Mouse (Mus musculus): ENCODE results near the gene Frzb. TPM values are rescaled to one million over a fixed set of nuclear protein-coding genes. Genes with fewer than 3 reads are reported as not detected.
A peak's percentile ranks its signal among the peaks of the same experiment; 100 is the strongest.

Gene Frzb
- polyA plus RNA-seq, 1 experiment, result not detected

- H3K4me3 ChIP-seq (ENCODE audit: insufficient read depth, low read length), result peak overlapping the region; percentile 39
- TF ChIP-seq CTCF (IDR thresholded peaks at IDR 0.05; ENCODE audit: low read depth, low read length) (no peak), POLR2A (IDR thresholded peaks at IDR 0.05; ENCODE audit: borderline replicate concordance, low read depth, low read length) (no peak)
- H3K27ac ChIP-seq (ENCODE audit: insufficient read depth, low read depth, low read length), result no peak overlapping the region
Measured at GRCm38 (mm10) chr2:80446308-80447151, 895 bp downstream of the Frzb start.

GRCm38 (mm10) chr2:80445926-80446307 is 1.5 kb downstream of the Frzb start:
- Histone ChIP-seq H3K4me1 (ENCODE audit: control insufficient read depth, insufficient read depth, low read length) (no peaks in the 10 kb centered on the region; the same call in 1 of the 2 replicates), H3K4me3 (ENCODE audit: insufficient read depth, low read length) (no peak overlapping the region), H3K27ac (ENCODE audit: insufficient read depth, low read depth, low read length) (no peak overlapping the region)
- TF ChIP-seq CTCF (IDR thresholded peaks at IDR 0.05; ENCODE audit: low read depth, low read length), result no peak
- no peak for TF ChIP-seq POLR2A (IDR thresholded peaks at IDR 0.05; ENCODE audit: borderline replicate concordance, low read depth, low read length)

More at GRCm38 (mm10) chr2:80446308-80447151, 895 bp downstream of the Frzb start:
- H3K4me1 ChIP-seq (ENCODE audit: control insufficient read depth, insufficient read depth, low read length), result no peaks in the 10 kb centered on the region; the same call in 1 of the 2 replicates

- no peak overlapping the region for H3K27ac ChIP-seq (ENCODE audit: insufficient read depth, low read depth, low read length)
- no peaks in the 10 kb centered on the region; the same call in 1 of the 2 replicates for H3K4me1 ChIP-seq (ENCODE audit: control insufficient read depth, insufficient read depth, low read length)
- no peak for TF ChIP-seq POLR2A (IDR thresholded peaks at IDR 0.05; ENCODE audit: borderline replicate concordance, low read depth, low read length)
- TF ChIP-seq CTCF (IDR thresholded peaks at IDR 0.05; ENCODE audit: low read depth, low read length), result no peak
- no peak overlapping the region for H3K4me3 ChIP-seq (ENCODE audit: insufficient read depth, low read length)
Measured at GRCm38 (mm10) chr2:80445491-80445890, 1.9 kb downstream of the Frzb start.

GRCm38 (mm10) chr2:80444418-80445365 is 2.7 kb downstream of the Frzb start:
- Histone ChIP-seq H3K4me1 (ENCODE audit: control insufficient read depth, insufficient read depth, low read length) (no peaks in the 10 kb centered on the region; the same call in 1 of the 2 replicates), H3K4me3 (ENCODE audit: insufficient read depth, low read length) (no peak overlapping the region), H3K27ac (ENCODE audit: insufficient read depth, low read depth, low read length) (no peak overlapping the region)
- no peak for TF ChIP-seq POLR2A (IDR thresholded peaks at IDR 0.05; ENCODE audit: borderline replicate concordance, low read depth, low read length)
- TF ChIP-seq CTCF (IDR thresholded peaks at IDR 0.05; ENCODE audit: low read depth, low read length), result no peak

GRCm38 (mm10) chr2:80443962-80444361 is 3.5 kb downstream of the Frzb start:
- Histone ChIP-seq H3K4me3 (ENCODE audit: insufficient read depth, low read length) (no peak overlapping the region), H3K4me1 (ENCODE audit: control insufficient read depth, insufficient read depth, low read length) (no peaks in the 10 kb centered on the region; the same call in 1 of the 2 replicates), H3K27ac (ENCODE audit: insufficient read depth, low read depth, low read length) (no peak overlapping the region)
- TF ChIP-seq CTCF (IDR thresholded peaks at IDR 0.05; ENCODE audit: low read depth, low read length) (no peak), POLR2A (IDR thresholded peaks at IDR 0.05; ENCODE audit: borderline replicate concordance, low read depth, low read length) (no peak)

- Histone ChIP-seq H3K27ac (ENCODE audit: insufficient read depth, low read depth, low read length) (no peak overlapping the region), H3K4me1 (ENCODE audit: control insufficient read depth, insufficient read depth, low read length) (no peaks in the 10 kb centered on the region), H3K4me3 (ENCODE audit: insufficient read depth, low read length) (no peak overlapping the region)
- TF ChIP-seq CTCF (IDR thresholded peaks at IDR 0.05; ENCODE audit: low read depth, low read length) (no peak), POLR2A (IDR thresholded peaks at IDR 0.05; ENCODE audit: borderline replicate concordance, low read depth, low read length) (no peak)
Measured at GRCm38 (mm10) chr2:80441386-80441785, 6.0 kb downstream of the Frzb start.

- no peak for TF ChIP-seq CTCF (IDR thresholded peaks at IDR 0.05; ENCODE audit: low read depth, low read length)
- no peak for TF ChIP-seq POLR2A (IDR thresholded peaks at IDR 0.05; ENCODE audit: borderline replicate concordance, low read depth, low read length)
- H3K4me3 ChIP-seq (ENCODE audit: insufficient read depth, low read length), result no peak overlapping the region
- H3K4me1 ChIP-seq (ENCODE audit: control insufficient read depth, insufficient read depth, low read length), result no peaks in the 10 kb centered on the region
- H3K27ac ChIP-seq (ENCODE audit: insufficient read depth, low read depth, low read length), result no peak overlapping the region
Measured at GRCm38 (mm10) chr2:80438854-80439253, 8.6 kb downstream of the Frzb start.

GRCm38 (mm10) chr2:80437401-80437800 is 10.0 kb downstream of the Frzb start:
- TF ChIP-seq CTCF (IDR thresholded peaks at IDR 0.05; ENCODE audit: low read depth, low read length) (no peak), POLR2A (IDR thresholded peaks at IDR 0.05; ENCODE audit: borderline replicate concordance, low read depth, low read length) (no peak)
- H3K4me3 ChIP-seq (ENCODE audit: insufficient read depth, low read length), result no peak overlapping the region
- no peak overlapping the region for H3K27ac ChIP-seq (ENCODE audit: insufficient read depth, low read depth, low read length)
- H3K4me1 ChIP-seq (ENCODE audit: control insufficient read depth, insufficient read depth, low read length), result no peaks in the 10 kb centered on the region

GRCm38 (mm10) chr2:80434783-80435572 is 12.4 kb downstream of the Frzb start:
- H3K4me1 ChIP-seq (ENCODE audit: control insufficient read depth, insufficient read depth, low read length), result no peaks in the 10 kb centered on the region
- no peak overlapping the region for H3K27ac ChIP-seq (ENCODE audit: insufficient read depth, low read depth, low read length)
- TF ChIP-seq CTCF (IDR thresholded peaks at IDR 0.05; ENCODE audit: low read depth, low read length), result no peak
- no peak for TF ChIP-seq POLR2A (IDR thresholded peaks at IDR 0.05; ENCODE audit: borderline replicate concordance, low read depth, low read length)

More at GRCm38 (mm10) chr2:80434783-80435572, 12.4 kb downstream of the Frzb start:
- no peak overlapping the region for H3K4me3 ChIP-seq (ENCODE audit: insufficient read depth, low read length)

All from bone marrow macrophage, adult 2 months (primary cell).